Mouse (Mus musculus) ES-Bruce4 (cell line): ENCODE results near the gene C1qc.

Source experiments
- CTCF ChIP-seq: IDR thresholded peaks from one replicate; pipeline ENCODE4 v1.8.1; 2011; ENCODE audit warnings: low read depth, low read length
- POLR2A ChIP-seq: IDR thresholded peaks from one replicate; pipeline ENCODE4 v1.8.1; 2011; ENCODE audit warnings: low read length; ENCODE audit not compliant: insufficient read depth

GRCm38 (mm10) chr4:136925804-136926203 lies 32.9 kb upstream of the C1qc start:
- TF ChIP-seq CTCF: no peak
- TF ChIP-seq POLR2A: no peak
